Mouse (Mus musculus) brain, embryonic 14.5 days (tissue): ENCODE data around the gene Map1lc3a. TPM values are rescaled to one million over a fixed set of nuclear protein-coding genes. Genes with fewer than 3 reads are reported as not detected.

Experiments used
- DNase-seq: peaks from one replicate; pipeline ENCODE4 v3.0.0-alpha.2; 2011; ENCODE audit warnings: low read depth
- CTCF ChIP-seq: fragments of 200-500 bp; IDR thresholded peaks from 2 replicates; pipeline ENCODE4 v1.5.1; 2012; ENCODE audit warnings: inconsistent platforms, mild to moderate bottlenecking, moderate library complexity, borderline replicate concordance; ENCODE audit not compliant: insufficient read depth, insufficient read length; ENCODE audit errors: extremely low read depth
- POLR2A ChIP-seq: fragments of 200-500 bp; IDR thresholded peaks from 2 replicates; pipeline ENCODE4 v1.6.1; 2012; ENCODE audit warnings: mild to moderate bottlenecking, inconsistent platforms, borderline replicate concordance; ENCODE audit not compliant: poor library complexity, insufficient read depth, insufficient read length, severe bottlenecking; ENCODE audit errors: extremely low read depth
- polyA plus RNA-seq: library from polyadenylated mRNA; depleted of rRNA; stranded (reverse); fragments of >200 nt; gene quantifications from 2 replicates; pipeline ENCODE4 v1.2.3, GENCODE M21; 2012; rRNA removed

Map1lc3a gene
- polyA plus RNA-seq, 1 experiment = 261 TPM

- no peak for TF ChIP-seq CTCF
- no peak for TF ChIP-seq POLR2A
- no peak for DNase-seq
Observed at GRCm38 (mm10) chr2:155293946-155294345, 17.8 kb downstream of the Map1lc3a start.

- no peak for DNase-seq
- TF ChIP-seq POLR2A (no peak), CTCF (no peak)
Observed at GRCm38 (mm10) chr2:155295453-155295852, 19.4 kb downstream of the Map1lc3a start.

GRCm38 (mm10) chr2:155299563-155299962 is 23.5 kb downstream of the Map1lc3a start:
- TF ChIP-seq CTCF (no peak), POLR2A (no peak)
- no peak for DNase-seq

GRCm38 (mm10) chr2:155308936-155309592 is 33.0 kb downstream of the Map1lc3a start:
- peak; percentile 43; the same call in 1 of the 2 replicates for TF ChIP-seq CTCF
- no peak for TF ChIP-seq POLR2A
- peak; percentile 51 for DNase-seq

GRCm38 (mm10) chr2:155313671-155314070 is 37.6 kb downstream of the Map1lc3a start:
- no peak for DNase-seq

GRCm38 (mm10) chr2:155318618-155319017 is 42.5 kb downstream of the Map1lc3a start:
- TF ChIP-seq POLR2A (no peak), CTCF (no peak)
- DNase-seq = no peak

More at GRCm38 (mm10) chr2:155313671-155314070, 37.6 kb downstream of the Map1lc3a start:
- TF ChIP-seq POLR2A (no peak), CTCF (no peak)

GRCm38 (mm10) chr2:155320596-155320995 is 44.5 kb downstream of the Map1lc3a start:
- TF ChIP-seq CTCF (no peak), POLR2A (no peak)
- DNase-seq = no peak

GRCm38 (mm10) chr2:155326001-155326400 is 49.9 kb downstream of the Map1lc3a start:
- no peak for DNase-seq
- no peak for TF ChIP-seq POLR2A
- TF ChIP-seq CTCF = no peak

Other genes with a start within 250 kb of the Map1lc3a start
- gene Ahcy, start 201.8 kb upstream of the Map1lc3a start, polyA plus RNA-seq = 73.0 and 87.3 TPM in 2 replicates
- gene Itch, start 142.8 kb upstream of the Map1lc3a start, polyA plus RNA-seq = 20.5 and 26.6 TPM in 2 replicates
- 748 and 859 TPM in 2 replicates for gene Dynlrb1, start 39.8 kb upstream of the Map1lc3a start, polyA plus RNA-seq
- gene Pigu, start 81.1 kb downstream of the Map1lc3a start, polyA plus RNA-seq = 62.0 and 71.9 TPM in 2 replicates
- 145 and 159 TPM in 2 replicates for gene Trp53inp2, start 104.8 kb downstream of the Map1lc3a start, polyA plus RNA-seq
- gene Ncoa6, start 197.6 kb downstream of the Map1lc3a start, polyA plus RNA-seq = 56.8 and 75.2 TPM in 2 replicates
- gene Acss2, start 241.7 kb downstream of the Map1lc3a start, polyA plus RNA-seq = 26.5 and 29.5 TPM in 2 replicates
- gene Ggt7, start 241.9 kb downstream of the Map1lc3a start, polyA plus RNA-seq = 160 and 237 TPM in 2 replicates